Mouse (Mus musculus) lung, embryonic 16.5 days (tissue): ENCODE results near the gene Gtf2ird2. TPM values are rescaled to one million over a fixed set of nuclear protein-coding genes. Genes with fewer than 3 reads are reported as not detected.
A peak's percentile ranks its signal among the peaks of the same experiment; 100 is the strongest.

Experiments
- ATAC-seq: fragments of 200-750 bp; cut with Nextera tagmentation; 2 replicates; pipeline ENCODE4 v1.8.0; 2017; ENCODE audit warnings: low read depth, mild to moderate bottlenecking, moderate library complexity
- H3K27ac ChIP-seq: fragments of 300-500 bp; sonication (generic); 2 replicates; pipeline ENCODE4 v1.5.1; 2014; ENCODE audit warnings: mild to moderate bottlenecking, control low read depth, low read length
- H3K27me3 ChIP-seq: fragments of 300-500 bp; sonication (generic); 2 replicates; pipeline ENCODE4 v1.6.1; 2014; ENCODE audit warnings: low read depth, low read length, mixed read lengths; ENCODE audit not compliant: control insufficient read depth, insufficient read depth
- H3K36me3 ChIP-seq: fragments of 300-500 bp; sonication (generic); 2 replicates; pipeline ENCODE4 v1.6.1; 2014; ENCODE audit warnings: low read length; ENCODE audit not compliant: control insufficient read depth, insufficient read depth
- H3K4me1 ChIP-seq: fragments of 300-500 bp; sonication (generic); replicated peaks from 2 replicates; pipeline ENCODE4 v1.6.1; 2014; ENCODE audit warnings: low read length, mixed read lengths; ENCODE audit not compliant: control insufficient read depth, insufficient read depth
- H3K4me2 ChIP-seq: fragments of 300-500 bp; sonication (generic); 2 replicates; pipeline ENCODE4 v1.6.1; 2014; ENCODE audit warnings: low read depth, low read length, control low read depth
- H3K4me3 ChIP-seq: fragments of 300-500 bp; sonication (generic); 2 replicates; pipeline ENCODE4 v1.5.1; 2014; ENCODE audit warnings: mild to moderate bottlenecking, low read length, control low read depth
- H3K9ac ChIP-seq: fragments of 300-500 bp; sonication (generic); 2 replicates; pipeline ENCODE4 v1.6.1; 2014; ENCODE audit warnings: low read length, control low read depth
- H3K9me3 ChIP-seq: fragments of 300-500 bp; sonication (generic); 2 replicates; pipeline ENCODE4 v1.6.1; 2016; ENCODE audit warnings: low read length; ENCODE audit not compliant: control insufficient read depth
- WGBS: fragments of 180-500 bp; shearing (Covaris S2); extraction: QIAGEN DNeasy Blood & Tissue Kit; methylation state at CpG from one replicate; pipeline ENCODE4 v1.1.7; 2014; 5-methylcytosine and 5-hydroxymethylcytosine counted together
- polyA plus RNA-seq: library from polyadenylated mRNA; unstranded; fragments of >200 nt; fragmentation: Nextera tagmentation; extraction: Ambion mirVana; gene quantifications from 2 replicates; pipeline ENCODE4 v1.2.1, GENCODE M21; 2015

Gtf2ird2 gene
- polyA plus RNA-seq: 8.6 and 9.1 TPM in 2 replicates

DNA sequence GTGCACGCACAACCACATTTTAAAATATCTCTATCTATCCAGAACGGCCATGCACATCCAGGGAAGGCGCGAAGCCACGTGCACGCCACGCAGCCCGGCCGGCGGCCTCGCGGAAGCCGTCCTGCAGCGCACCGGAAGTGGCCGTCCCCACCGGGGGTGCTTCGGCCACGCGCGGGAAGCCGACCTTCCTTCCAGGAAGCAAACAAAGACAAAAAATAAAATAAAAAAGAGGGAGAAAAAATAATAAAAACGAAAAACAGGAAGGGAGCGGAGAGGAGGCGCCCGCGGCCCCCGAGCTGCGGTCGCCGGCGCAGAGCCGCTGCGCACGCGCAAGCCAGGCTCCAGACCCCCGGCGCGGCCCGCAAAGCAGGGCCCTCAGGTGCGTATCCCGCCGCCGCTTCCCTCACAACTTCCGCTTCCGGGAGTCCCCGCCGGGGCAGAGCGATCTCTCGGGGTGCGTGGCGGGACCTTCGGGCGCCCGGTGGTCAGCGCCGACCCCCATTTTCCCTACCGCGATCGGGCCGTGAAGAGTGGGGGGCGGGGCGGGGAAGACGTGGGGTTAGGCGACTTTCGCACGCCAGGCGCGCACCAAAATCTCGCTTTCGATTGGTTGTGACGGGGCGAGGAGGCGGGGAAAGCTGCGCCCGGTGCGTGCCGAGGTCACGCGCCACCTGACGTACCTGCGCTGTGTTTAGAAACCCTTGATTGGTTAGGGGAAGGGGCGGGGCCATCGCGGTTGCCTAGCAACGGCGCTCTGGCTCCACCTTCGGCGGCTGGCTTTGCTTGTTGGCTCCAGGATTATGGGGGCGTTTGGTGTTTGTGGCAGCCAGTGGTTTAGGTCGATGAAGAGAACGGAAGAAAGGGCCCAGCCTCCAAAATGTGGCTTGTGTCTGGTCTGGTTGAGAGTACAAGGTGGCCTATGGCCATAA, at the start of gene Gtf2ird2:
Gene Gtf2ird2, plus strand, starts transcription at position 140 of the 929 bp plus-strand sequence.
- Histone ChIP-seq H3K9ac (peak within 1 kb of the TSS; percentile 89), H3K4me2 (peak within 1 kb of the TSS; percentile 93), H3K36me3 (no peaks in the 10 kb centered on the region), H3K9me3 (no peaks in the 10 kb centered on the region), H3K4me3 (peak within 1 kb of the TSS; percentile 83), H3K27ac (peak within 1 kb of the TSS; percentile 94), H3K4me1 (peaks cover 15% of the 10 kb centered on the region), H3K27me3 (no peaks in the 10 kb centered on the region)
- WGBS: under 1% methylated on average over 92 of the region's 92 CpGs
- peak; percentile 96 for ATAC-seq

DNA sequence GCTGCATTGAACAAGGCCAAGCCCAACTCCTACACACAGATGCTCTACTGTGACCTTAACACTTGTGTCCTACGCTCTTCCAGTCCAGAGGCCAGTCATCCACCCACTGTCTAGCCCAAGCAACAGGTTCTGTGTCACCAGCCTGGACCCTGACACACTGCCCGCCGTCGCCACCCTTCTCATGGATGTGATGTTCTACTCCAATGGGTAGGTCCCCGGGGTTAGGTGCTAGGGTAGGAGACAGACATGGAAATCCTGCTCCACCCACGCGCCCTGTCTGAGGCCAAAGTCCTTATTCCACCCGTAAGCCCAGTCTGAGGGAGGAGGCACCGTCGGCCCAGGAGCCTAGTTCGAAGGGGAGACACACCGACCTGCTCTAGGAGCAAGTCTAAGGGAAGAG, 47.8 kb upstream of the Gtf2ird2 start:
- Histone ChIP-seq H3K4me2 (no peak overlapping the region), H3K27ac (no peak overlapping the region), H3K36me3 (no peaks in the 10 kb centered on the region), H3K4me3 (no peak overlapping the region), H3K9me3 (no peaks in the 10 kb centered on the region), H3K9ac (no peak overlapping the region), H3K27me3 (no peaks in the 10 kb centered on the region), H3K4me1 (no peaks in the 10 kb centered on the region)
- ATAC-seq: no peak
- 94% methylated on average over 12 of the region's 12 CpGs for WGBS

DNA sequence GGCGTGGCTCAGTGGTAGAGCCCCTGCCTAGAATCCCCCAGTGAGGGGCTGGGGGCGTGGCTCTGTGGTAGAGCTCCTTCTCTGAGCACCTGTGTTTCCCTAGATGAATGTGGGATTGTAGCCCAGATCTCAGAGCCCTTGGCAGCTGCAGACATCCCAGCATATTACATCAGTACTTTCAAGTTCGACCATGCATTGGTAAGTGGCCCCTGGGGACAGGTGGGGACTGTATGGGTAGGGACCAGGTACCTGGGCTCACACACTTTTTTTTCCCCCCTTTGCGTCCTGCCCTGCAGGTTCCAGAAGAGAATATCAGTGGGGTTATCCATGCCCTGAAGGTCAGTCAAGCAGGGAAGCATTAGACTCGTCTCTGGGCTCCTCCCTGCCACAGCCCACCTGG, 45.9 kb upstream of the Gtf2ird2 start:
- no peak overlapping the region for H3K27ac ChIP-seq
- 84% methylated on average over 5 of the region's 5 CpGs for WGBS
- no peak overlapping the region for H3K4me2 ChIP-seq
- no peaks in the 10 kb centered on the region for H3K4me1 ChIP-seq
- no peak for ATAC-seq
- no peaks in the 10 kb centered on the region for H3K36me3 ChIP-seq
- H3K4me3 ChIP-seq: no peak overlapping the region
- no peak overlapping the region for H3K9ac ChIP-seq
- no peaks in the 10 kb centered on the region for H3K9me3 ChIP-seq
- H3K27me3 ChIP-seq: no peaks in the 10 kb centered on the region

DNA sequence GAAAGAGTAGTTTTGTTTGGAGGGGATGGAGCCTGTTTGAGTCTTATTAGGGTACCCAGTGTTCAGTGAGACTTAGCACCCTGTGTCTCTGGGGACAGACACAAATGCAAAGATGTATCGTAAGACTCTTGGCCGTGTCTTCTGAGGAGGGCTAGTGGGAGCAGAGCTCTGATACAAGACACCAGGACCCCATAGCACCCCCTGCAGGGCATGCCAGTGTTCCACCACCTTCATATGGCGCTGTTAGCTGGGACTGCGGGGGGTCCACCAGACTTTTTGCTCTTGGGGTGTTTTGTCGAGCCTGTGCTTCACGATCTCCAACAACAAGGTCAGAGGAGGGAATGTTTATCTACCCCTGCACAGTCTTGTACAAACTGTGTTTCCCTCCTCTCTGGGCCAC, 44.4 kb upstream of the Gtf2ird2 start:
- Histone ChIP-seq H3K9ac (no peak overlapping the region), H3K4me1 (no peaks in the 10 kb centered on the region), H3K27ac (no peak overlapping the region), H3K9me3 (no peaks in the 10 kb centered on the region), H3K4me2 (no peak overlapping the region), H3K36me3 (no peaks in the 10 kb centered on the region), H3K27me3 (no peaks in the 10 kb centered on the region), H3K4me3 (no peak overlapping the region)
- ATAC-seq: no peak
- WGBS: 82% methylated on average over 6 of the region's 6 CpGs

DNA sequence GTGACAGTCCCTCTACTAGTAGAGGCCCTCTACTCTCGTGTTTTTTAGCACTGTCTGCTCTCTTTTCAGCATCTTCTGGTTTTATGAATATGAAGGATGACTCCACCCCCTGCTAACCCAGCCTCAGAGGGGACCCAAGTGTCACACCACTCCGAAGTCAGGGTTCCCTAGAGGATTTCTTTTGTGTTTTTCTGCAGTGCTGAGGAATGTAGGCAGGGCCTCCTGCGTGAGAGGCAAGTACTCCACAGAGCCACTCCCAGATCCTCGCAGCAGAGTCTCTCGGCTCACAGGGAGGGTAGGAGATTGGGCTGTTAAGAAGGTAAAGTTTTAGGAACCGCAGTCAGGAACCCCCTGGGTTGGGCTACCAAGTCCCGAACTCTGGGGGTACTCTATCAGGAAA, 42.6 kb upstream of the Gtf2ird2 start:
- no peaks in the 10 kb centered on the region for H3K27me3 ChIP-seq
- H3K9ac ChIP-seq: no peak overlapping the region
- no peaks in the 10 kb centered on the region for H3K4me1 ChIP-seq
- 0 out of 2 replicates have a peak, but pooled peaks cover 3% of the 10 kb centered on the region for H3K9me3 ChIP-seq
- H3K4me2 ChIP-seq: no peak overlapping the region
- peak; percentile 75 for ATAC-seq
- H3K36me3 ChIP-seq: peaks cover 4% of the 10 kb centered on the region; the same call in 1 of the 2 replicates
- H3K27ac ChIP-seq: peak overlapping the region; percentile 60
- no peak overlapping the region for H3K4me3 ChIP-seq
- WGBS: 42% methylated on average over 7 of the region's 7 CpGs

DNA sequence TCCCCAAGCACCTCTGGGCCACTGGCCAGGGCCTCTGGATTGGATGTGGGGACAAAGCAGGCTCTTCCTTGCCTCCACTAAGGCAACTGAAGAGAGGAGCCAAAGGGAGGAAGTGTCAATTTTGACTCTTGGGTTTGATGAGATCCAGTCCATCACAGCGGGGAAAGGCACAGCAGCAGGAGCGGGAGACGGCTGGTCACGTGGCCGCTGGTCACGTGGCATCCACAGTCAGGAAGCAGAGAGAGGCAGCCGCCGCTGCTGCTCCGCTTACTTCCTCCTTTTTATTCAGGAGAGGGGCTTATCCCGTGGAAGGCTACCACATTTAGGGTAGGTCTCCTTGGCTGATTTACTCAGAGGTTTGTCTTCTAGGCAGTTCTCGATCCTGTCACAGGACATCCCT, 41.4 kb upstream of the Gtf2ird2 start:
- peaks cover 5% of the 10 kb centered on the region; the same call in 1 of the 2 replicates for H3K4me1 ChIP-seq
- H3K4me3 ChIP-seq: no peak overlapping the region
- 0 out of 2 replicates have a peak, but pooled peaks cover 3% of the 10 kb centered on the region for H3K9me3 ChIP-seq
- 74% methylated on average over 11 of the region's 11 CpGs for WGBS
- H3K27me3 ChIP-seq: no peaks in the 10 kb centered on the region
- no peak overlapping the region for H3K27ac ChIP-seq
- no peak overlapping the region for H3K9ac ChIP-seq
- ATAC-seq: no peak
- H3K4me2 ChIP-seq: no peak overlapping the region
- peaks cover 6% of the 10 kb centered on the region; the same call in 1 of the 2 replicates for H3K36me3 ChIP-seq

DNA sequence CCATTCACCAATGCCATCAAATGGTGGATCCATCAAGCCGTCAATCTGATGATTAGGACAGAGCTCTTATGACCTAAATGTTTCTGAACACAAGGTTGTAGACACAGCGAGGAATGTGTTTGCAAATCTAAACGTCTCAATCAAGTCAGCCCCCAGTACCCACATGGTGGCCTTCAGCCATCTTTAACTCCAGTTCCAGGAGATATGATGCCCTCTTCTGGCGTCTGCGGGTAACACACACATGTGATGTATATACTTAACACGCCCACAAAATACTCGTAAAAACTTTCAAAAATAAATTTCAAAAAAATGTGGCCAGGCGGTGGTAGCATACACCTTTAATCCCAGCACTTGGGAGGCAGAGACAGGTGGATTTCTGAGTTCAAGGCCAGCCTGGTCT, 38.8 kb upstream of the Gtf2ird2 start:
- no peak overlapping the region for H3K27ac ChIP-seq
- no peaks in the 10 kb centered on the region for H3K27me3 ChIP-seq
- H3K36me3 ChIP-seq: peaks cover 6% of the 10 kb centered on the region
- H3K9ac ChIP-seq: no peak overlapping the region
- 0 out of 2 replicates have a peak, but pooled peaks cover 3% of the 10 kb centered on the region for H3K9me3 ChIP-seq
- H3K4me1 ChIP-seq: peaks cover 7% of the 10 kb centered on the region; the same call in 1 of the 2 replicates
- no peak overlapping the region for H3K4me2 ChIP-seq
- 93% methylated on average over 8 of the region's 8 CpGs for WGBS
- H3K4me3 ChIP-seq: no peak overlapping the region
- ATAC-seq: no peak

DNA sequence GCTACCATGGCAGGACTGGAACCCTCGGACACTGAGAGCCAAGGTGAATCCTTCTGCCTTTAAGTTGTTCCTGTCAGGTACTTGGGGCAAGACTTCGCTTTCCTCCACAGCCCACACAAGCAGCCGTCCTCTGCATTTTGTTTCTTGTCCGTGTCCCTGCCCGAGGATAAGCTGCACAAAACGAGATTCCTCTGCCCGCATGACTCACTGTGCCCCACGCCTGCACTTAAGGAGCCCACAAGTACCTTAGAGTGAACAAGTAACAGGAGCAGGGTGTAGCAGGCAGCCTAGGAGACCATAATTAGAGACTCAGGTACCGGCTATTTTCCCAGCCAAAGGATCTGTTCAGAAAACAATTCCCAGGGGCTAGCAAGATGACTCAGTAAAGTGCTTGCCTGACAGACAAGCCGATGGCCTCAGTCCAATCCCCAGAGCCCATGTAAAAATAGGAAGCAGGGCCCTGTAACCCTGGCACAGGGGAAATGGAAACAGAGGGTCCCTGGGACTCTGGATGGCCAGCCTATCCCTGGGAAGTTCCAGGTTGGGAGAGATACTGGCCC, 36.5 kb upstream of the Gtf2ird2 start:
- H3K4me2 ChIP-seq: no peak overlapping the region

DNA sequence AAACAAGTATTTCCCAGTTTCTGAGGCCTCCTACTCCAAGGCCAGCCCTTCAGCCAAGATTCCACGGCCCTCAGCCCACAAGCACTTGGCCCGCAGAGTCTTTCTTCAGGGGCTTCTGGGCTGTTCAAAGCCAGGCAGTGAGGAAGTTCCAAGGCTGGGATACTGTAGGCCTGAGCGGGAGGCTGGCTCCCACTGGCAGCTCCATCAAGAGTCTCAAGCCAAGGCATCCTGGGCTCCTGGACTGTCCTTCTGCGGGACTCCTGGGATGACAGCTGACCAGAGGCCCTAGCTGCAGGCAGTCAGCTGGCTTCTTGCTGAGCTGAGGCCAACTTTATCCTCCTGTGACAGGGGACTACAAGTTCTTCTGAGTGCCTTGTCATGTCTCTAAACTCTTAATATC, 35.7 kb upstream of the Gtf2ird2 start:
- peaks cover 7% of the 10 kb centered on the region; the same call in 1 of the 2 replicates for H3K4me1 ChIP-seq
- H3K4me3 ChIP-seq: no peak overlapping the region
- no peak for ATAC-seq
- no peak overlapping the region for H3K27ac ChIP-seq
- H3K27me3 ChIP-seq: no peaks in the 10 kb centered on the region
- H3K9me3 ChIP-seq: 0 out of 2 replicates have a peak, but pooled peaks cover 3% of the 10 kb centered on the region
- peaks cover 17% of the 10 kb centered on the region for H3K36me3 ChIP-seq
- peak overlapping the region; percentile 25; the same call in 1 of the 2 replicates for H3K9ac ChIP-seq
- 79% methylated on average over 4 of the region's 4 CpGs for WGBS
- H3K4me2 ChIP-seq: no peak overlapping the region

More for the DNA sequence above, 36.5 kb upstream of the Gtf2ird2 start:
- Histone ChIP-seq H3K36me3 (peaks cover 17% of the 10 kb centered on the region), H3K27ac (peak overlapping the region; percentile 62), H3K27me3 (no peaks in the 10 kb centered on the region), H3K4me3 (no peak overlapping the region), H3K9ac (no peak overlapping the region), H3K9me3 (0 out of 2 replicates have a peak, but pooled peaks cover 3% of the 10 kb centered on the region), H3K4me1 (peaks cover 7% of the 10 kb centered on the region; the same call in 1 of the 2 replicates)
- peak; percentile 89 for ATAC-seq
- 63% methylated on average over 10 of the region's 10 CpGs for WGBS
